12 mouse cellular contexts compared by ENCODE assay signal in the genomic region with DNA sequence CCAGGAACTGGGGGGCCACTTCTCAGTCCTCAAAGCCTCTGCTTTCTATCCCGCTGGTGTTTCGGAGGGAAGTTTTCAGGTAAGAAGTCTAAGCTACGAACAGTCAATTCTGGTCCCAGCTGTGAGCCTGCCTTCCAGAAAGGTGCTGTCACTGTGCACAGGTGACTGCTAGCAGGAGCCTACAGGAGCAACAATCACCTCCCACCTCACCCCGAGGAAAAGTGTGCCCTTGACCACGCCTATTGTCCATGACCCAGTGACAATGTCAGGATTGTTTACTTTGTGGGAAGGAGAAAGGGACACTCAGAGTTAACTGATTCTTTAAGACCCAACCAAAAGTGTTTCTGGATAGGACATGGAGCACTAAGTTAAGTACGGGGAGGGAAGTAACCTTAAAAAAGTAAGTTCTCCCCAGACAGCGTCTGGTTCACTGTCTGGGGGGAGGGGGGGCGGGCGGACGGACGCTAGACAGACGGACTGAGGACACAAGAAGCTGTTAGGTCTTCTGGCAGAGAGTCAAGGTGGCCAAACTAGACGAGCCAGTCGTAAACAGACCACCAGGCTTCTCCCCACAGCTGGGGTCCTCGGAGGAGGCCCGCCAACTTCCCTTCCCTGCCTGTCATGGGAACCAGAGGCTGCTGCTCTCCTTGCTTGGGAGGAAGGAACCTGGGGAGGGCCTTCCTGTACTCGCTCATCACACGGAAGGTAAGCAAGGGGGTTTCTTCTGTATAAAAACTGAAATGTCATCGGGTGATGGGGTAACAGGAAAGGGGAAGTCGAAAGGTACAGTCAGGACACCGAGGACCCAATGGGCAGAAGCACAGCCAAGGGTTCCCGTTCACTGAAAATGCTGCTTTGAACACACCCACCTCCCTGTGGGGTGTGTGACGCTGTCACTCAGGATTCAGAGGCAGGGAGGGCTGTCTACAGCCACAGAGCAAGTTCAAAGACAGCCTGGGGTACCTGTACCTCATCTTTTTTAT. TPM values are rescaled to one million over a fixed set of nuclear protein-coding genes. Genes with fewer than 3 reads are reported as not detected.
DNase-seq lines count a peak whose midpoint lies in the region; ATAC-seq and TF ChIP-seq lines count a peak whose summit lies in the region.
"Had no signal": no experiment of that assay in that cellular context is flagged by ENCODE, and none has a peak within 500 bp of the region (broad histone marks: within the 10 kb centered on the region; RNA-seq: fewer than 3 reads in every experiment).

No protein-coding gene starts in this region.

- no peak for TF ChIP-seq CTCF in lung, postnatal 0 days (IDR thresholded peaks at IDR 0.05)
- TF ChIP-seq CTCF in lung, adult 2 months (IDR thresholded peaks at IDR 0.05; ENCODE audit: insufficient read depth, low read length): no peak
- no peak for TF ChIP-seq CTCF in bone marrow, adult 2 months (IDR thresholded peaks at IDR 0.05; ENCODE audit: control insufficient read depth, insufficient read depth, low read length)

- WGBS in lung, postnatal 0 days: 51% methylated on average over 23 of the region's 23 CpGs
- WGBS in lung, adult 2 months: 55% methylated on average over 23 of the region's 23 CpGs
- WGBS in bone marrow, adult 2 months: 29% methylated on average over 23 of the region's 23 CpGs
- 87% methylated on average over 23 of the region's 23 CpGs for WGBS in hindbrain, embryonic 11.5 days

- TF ChIP-seq POLR2A in lung, adult 2 months (IDR thresholded peaks at IDR 0.05; ENCODE audit: borderline replicate concordance, extremely low read depth, low read depth, low read length): no peak
- no peak for TF ChIP-seq POLR2A in bone marrow, adult 2 months (IDR thresholded peaks at IDR 0.05; ENCODE audit: borderline replicate concordance, control insufficient read depth, low read depth, low read length)

- H3K27ac ChIP-seq in lung, postnatal 0 days (ENCODE audit: low read length): no peak overlapping the region
- peak overlapping the region; percentile 93 for H3K27ac ChIP-seq in bone marrow, adult 2 months (ENCODE audit: control insufficient read depth, insufficient read depth, low read depth, low read length, poor library complexity)
- no peak overlapping the region for H3K27ac ChIP-seq in hindbrain, embryonic 11.5 days (ENCODE audit: low read depth, low read length)
- H3K27ac ChIP-seq: hindbrain, embryonic 15.5 days; midbrain, embryonic 15.5 days had no signal

- peak; percentile 33 for DNase-seq in lung, postnatal 0 days (ENCODE audit: low spot score)
- no peak for DNase-seq in lung, adult 2 months
- no peak for DNase-seq in frontal cortex, postnatal 14 days (ENCODE audit: low spot score in 2 of 2)
- DNase-seq in hindbrain, embryonic 11.5 days (ENCODE audit: low spot score): no peak
- DNase-seq: adrenal gland, postnatal 25 days; cerebellum, adult 9-10 months had no signal

- H3K9ac ChIP-seq in lung, postnatal 0 days (replicated peaks; ENCODE audit: low read depth): no peak overlapping the region
- no peak overlapping the region for H3K9ac ChIP-seq in hindbrain, embryonic 11.5 days (ENCODE audit: low read depth, low read length)
- H3K9ac ChIP-seq: hindbrain, embryonic 15.5 days; midbrain, embryonic 15.5 days had no signal

- no peaks in the 10 kb centered on the region for H3K9me3 ChIP-seq in lung, postnatal 0 days (ENCODE audit: low read length)
- H3K9me3 ChIP-seq in hindbrain, embryonic 11.5 days (ENCODE audit: control insufficient read depth, low read length): no peaks in the 10 kb centered on the region
- H3K9me3 ChIP-seq: hindbrain, embryonic 15.5 days; midbrain, embryonic 15.5 days had no signal

- ATAC-seq in lung, postnatal 0 days: no peak
- ATAC-seq in CD4-positive, CD25-positive, alpha-beta regulatory T cell, adult 4 months: peak; percentile 67
- peak; percentile 59 for ATAC-seq in megakaryocyte progenitor cell, adult 5-6 weeks (replicated peaks; ENCODE audit: poor library complexity)
- ATAC-seq in hindbrain, embryonic 11.5 days (ENCODE audit: low FRiP score): no peak
- ATAC-seq: midbrain, embryonic 15.5 days had no signal

- no peaks in the 10 kb centered on the region for H3K4me1 ChIP-seq in lung, postnatal 0 days (ENCODE audit: insufficient read depth, low read depth, low read length)
- H3K4me1 ChIP-seq in lung, adult 2 months (ENCODE audit: control insufficient read depth, insufficient read depth, low read length): peaks cover 4% of the 10 kb centered on the region; the same call in 1 of the 2 replicates
- H3K4me1 ChIP-seq in bone marrow, adult 2 months (ENCODE audit: control insufficient read depth, insufficient read depth, low read length): peaks cover 13% of the 10 kb centered on the region
- no peaks in the 10 kb centered on the region for H3K4me1 ChIP-seq in hindbrain, embryonic 11.5 days (replicated peaks; ENCODE audit: control insufficient read depth, insufficient read depth, low read length)
- H3K4me1 ChIP-seq: hindbrain, embryonic 15.5 days; midbrain, embryonic 15.5 days had no signal

- H3K36me3 ChIP-seq in lung, postnatal 0 days (ENCODE audit: insufficient read depth, low read length): peaks cover 33% of the 10 kb centered on the region
- peaks cover 12% of the 10 kb centered on the region for H3K36me3 ChIP-seq in hindbrain, embryonic 11.5 days (ENCODE audit: control insufficient read depth, insufficient read depth, low read length)

- H3K27me3 ChIP-seq in lung, postnatal 0 days (replicated peaks; ENCODE audit: insufficient read depth, low read length): no peaks in the 10 kb centered on the region
- no peaks in the 10 kb centered on the region for H3K27me3 ChIP-seq in hindbrain, embryonic 11.5 days (ENCODE audit: control insufficient read depth, insufficient read depth, low read length)
- H3K27me3 ChIP-seq: hindbrain, embryonic 15.5 days; midbrain, embryonic 15.5 days had no signal

- no peak for TF ChIP-seq EP300 in lung, postnatal 0 days (IDR thresholded peaks at IDR 0.05)

- no peak overlapping the region for H3K4me2 ChIP-seq in lung, postnatal 0 days (replicated peaks; ENCODE audit: low read depth, low read length)
- no peak overlapping the region for H3K4me2 ChIP-seq in hindbrain, embryonic 11.5 days (replicated peaks; ENCODE audit: low read depth, low read length)
- H3K4me2 ChIP-seq: heart, embryonic 11.5 days; hindbrain, embryonic 15.5 days; midbrain, embryonic 15.5 days had no signal

- H3K4me3 ChIP-seq in lung, postnatal 0 days (ENCODE audit: low read depth, low read length): no peak overlapping the region
- no peak overlapping the region for H3K4me3 ChIP-seq in lung, adult 2 months (replicated peaks; ENCODE audit: extremely low read depth, low read depth, low read length)
- no peak overlapping the region for H3K4me3 ChIP-seq in bone marrow, adult 2 months (replicated peaks; ENCODE audit: control insufficient read depth, low read depth, low read length)
- no peak overlapping the region for H3K4me3 ChIP-seq in hindbrain, embryonic 11.5 days (ENCODE audit: low read depth, low read length)
- H3K4me3 ChIP-seq: hindbrain, embryonic 15.5 days; midbrain, embryonic 15.5 days had no signal

RNA-seq across cellular contexts. Expression of a gene that starts 9.1 kb away (rescaled TPM):
- polyA plus RNA-seq in lung, postnatal 0 days (2015; fragmentation: Nextera tagmentation; extraction: Ambion mirVana): 14.6 and 15.1 TPM in 2 replicates
- 96.6 and 100 TPM in 2 replicates for polyA plus RNA-seq in lung, adult 2 months (2012; rRNA removed)
- polyA plus RNA-seq in CD4-positive, CD25-positive, alpha-beta regulatory T cell, adult 4 months (2017; shearing (Covaris generic)): 100 to 1,000 TPM; 473 to 498 TPM
- 48.2 and 146 TPM in 2 replicates for polyA plus RNA-seq in bone marrow, adult 2 months (2011; ENCODE audit: insufficient read depth, insufficient read length, low replicate concordance, missing spikeins)
- 244 and 245 TPM in 2 replicates for total RNA-seq in megakaryocyte progenitor cell, adult 5-6 weeks (2015)
- 82.0 and 99.0 TPM in 2 replicates for total RNA-seq in megakaryocyte progenitor cell, adult 5-6 weeks (2017)
- polyA plus RNA-seq in hindbrain, embryonic 11.5 days (2014; fragmentation: Nextera tagmentation; extraction: Ambion mirVana): 0.96 and 1.0 TPM in 2 replicates

RNA-seq across cellular contexts. Expression of a gene that starts 41.2 kb away (rescaled TPM):
- polyA plus RNA-seq in lung, postnatal 0 days (2015; fragmentation: Nextera tagmentation; extraction: Ambion mirVana): 107 and 110 TPM in 2 replicates
- 59.9 and 72.5 TPM in 2 replicates for polyA plus RNA-seq in lung, adult 2 months (2012; rRNA removed)
- not detected for polyA plus RNA-seq in CD4-positive, CD25-positive, alpha-beta regulatory T cell, adult 4 months (2017; shearing (Covaris generic))
- polyA plus RNA-seq in bone marrow, adult 2 months (2011; ENCODE audit: insufficient read depth, insufficient read length, low replicate concordance, missing spikeins): 1.4 and 1.8 TPM in 2 replicates
- total RNA-seq in megakaryocyte progenitor cell, adult 5-6 weeks (2015): 6.5 and 7.2 TPM in 2 replicates
- total RNA-seq in megakaryocyte progenitor cell, adult 5-6 weeks (2017): 5.6 and 8.2 TPM in 2 replicates
- polyA plus RNA-seq in hindbrain, embryonic 11.5 days (2014; fragmentation: Nextera tagmentation; extraction: Ambion mirVana): 18.8 and 21.3 TPM in 2 replicates

Comparison
In these comparisons a context has a peak if more than half of its experiments do, and no peak if none do; other contexts are left out.
1. ATAC-seq: peak in CD4-positive, CD25-positive, alpha-beta regulatory T cell, adult 4 months (single experiment) and megakaryocyte progenitor cell, adult 5-6 weeks (single experiment); none in lung, postnatal 0 days (single experiment) and hindbrain, embryonic 11.5 days (single experiment).